Mouse (Mus musculus): Measurements from ENCODE around the gene Casq1. TPM values are rescaled to one million over a fixed set of nuclear protein-coding genes. Genes with fewer than 3 reads are reported as not detected.

Casq1 gene
- polyA plus RNA-seq, 1 experiment from 2014 or later: 1.4 TPM

GRCm38 (mm10) chr1:172240945-172241708, 21.5 kb upstream of the Casq1 start:
- WGBS: 38% methylated on average over 6 of the region's 6 CpGs
- no peak overlapping the region for H3K9ac ChIP-seq (ENCODE audit: low read length)
- H3K4me3 ChIP-seq (ENCODE audit: low read depth, low read length): no peak overlapping the region
- DNase-seq (ENCODE audit: low spot score, missing footprints) (peak; percentile 82), ATAC-seq (ENCODE audit: low FRiP score) (no peak)
- peaks cover 5% of the 10 kb centered on the region for H3K27me3 ChIP-seq (ENCODE audit: control insufficient read depth, insufficient read depth, low read length)
- H3K4me1 ChIP-seq (ENCODE audit: control insufficient read depth, insufficient read depth, low read length): peaks cover 13% of the 10 kb centered on the region
- no peaks in the 10 kb centered on the region for H3K36me3 ChIP-seq (ENCODE audit: control insufficient read depth, insufficient read depth, low read length)
- no peak overlapping the region for H3K4me2 ChIP-seq
- no peak overlapping the region for H3K27ac ChIP-seq (ENCODE audit: low read depth, low read length)
- no peaks in the 10 kb centered on the region for H3K9me3 ChIP-seq (ENCODE audit: control insufficient read depth, low read length)

DNA sequence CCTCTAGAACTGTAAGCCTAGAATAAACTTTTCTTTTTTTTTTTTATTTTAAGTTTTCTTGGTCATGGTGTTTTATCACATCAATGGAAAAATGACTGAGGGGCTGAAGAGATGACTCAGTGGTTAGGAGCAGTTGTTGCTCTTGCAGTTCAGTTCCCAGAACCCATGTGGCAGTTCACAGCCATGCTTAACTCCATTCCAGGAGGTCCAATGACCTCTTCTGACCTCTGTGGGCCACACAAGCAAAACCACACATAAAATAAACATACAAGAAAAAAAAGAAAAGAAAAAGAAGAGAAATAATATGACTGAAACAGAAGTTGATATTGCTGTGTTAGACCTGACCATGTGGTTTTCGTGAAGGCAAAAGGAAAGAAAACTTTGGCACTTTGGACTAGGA, 9.5 kb upstream of the Casq1 start:
- WGBS: 94% methylated on average over 1 of the region's 1 CpGs
- no peaks in the 10 kb centered on the region for H3K4me1 ChIP-seq (ENCODE audit: control insufficient read depth, insufficient read depth, low read length)
- DNase-seq (ENCODE audit: low spot score, missing footprints) (no peak), ATAC-seq (ENCODE audit: low FRiP score) (no peak)
- H3K36me3 ChIP-seq (ENCODE audit: control insufficient read depth, insufficient read depth, low read length): no peaks in the 10 kb centered on the region
- H3K9ac ChIP-seq (ENCODE audit: low read length): no peak overlapping the region
- no peak overlapping the region for H3K4me2 ChIP-seq
- no peak overlapping the region for H3K4me3 ChIP-seq (ENCODE audit: low read depth, low read length)
- H3K27ac ChIP-seq (ENCODE audit: low read depth, low read length): no peak overlapping the region
- no peaks in the 10 kb centered on the region for H3K9me3 ChIP-seq (ENCODE audit: control insufficient read depth, low read length)
- no peaks in the 10 kb centered on the region for H3K27me3 ChIP-seq (ENCODE audit: control insufficient read depth, insufficient read depth, low read length)

GRCm38 (mm10) chr1:172228209-172228608, 8.5 kb upstream of the Casq1 start:
- Histone ChIP-seq H3K36me3 (ENCODE audit: control insufficient read depth, insufficient read depth, low read length) (no peaks in the 10 kb centered on the region), H3K4me1 (ENCODE audit: control insufficient read depth, insufficient read depth, low read length) (no peaks in the 10 kb centered on the region), H3K9ac (ENCODE audit: low read length) (no peak overlapping the region), H3K27me3 (ENCODE audit: control insufficient read depth, insufficient read depth, low read length) (no peaks in the 10 kb centered on the region), H3K9me3 (ENCODE audit: control insufficient read depth, low read length) (no peaks in the 10 kb centered on the region), H3K4me2 (no peak overlapping the region), H3K4me3 (ENCODE audit: low read depth, low read length) (no peak overlapping the region), H3K27ac (ENCODE audit: low read depth, low read length) (no peak overlapping the region)
- no peak for ATAC-seq (ENCODE audit: low FRiP score)
- 92% methylated on average over 2 of the region's 2 CpGs for WGBS
- DNase-seq (ENCODE audit: low spot score, missing footprints): peak; percentile 33

GRCm38 (mm10) chr1:172221297-172222063, 1.8 kb upstream of the Casq1 start:
- H3K9ac ChIP-seq (ENCODE audit: low read length): 0 out of 2 replicates have a peak overlapping the region, but pooled peaks have one; percentile 4
- no peaks in the 10 kb centered on the region for H3K9me3 ChIP-seq (ENCODE audit: control insufficient read depth, low read length)
- H3K36me3 ChIP-seq (ENCODE audit: control insufficient read depth, insufficient read depth, low read length): no peaks in the 10 kb centered on the region
- H3K4me1 ChIP-seq (ENCODE audit: control insufficient read depth, insufficient read depth, low read length): peaks cover 8% of the 10 kb centered on the region
- 48% methylated on average over 11 of the region's 11 CpGs for WGBS
- no peaks in the 10 kb centered on the region for H3K27me3 ChIP-seq (ENCODE audit: control insufficient read depth, insufficient read depth, low read length)
- H3K27ac ChIP-seq (ENCODE audit: low read depth, low read length): no peak overlapping the region
- DNase-seq (ENCODE audit: low spot score, missing footprints): peak; percentile 87
- H3K4me2 ChIP-seq: no peak overlapping the region
- H3K4me3 ChIP-seq (ENCODE audit: low read depth, low read length): no peak overlapping the region
- ATAC-seq (ENCODE audit: low FRiP score): no peak

DNA sequence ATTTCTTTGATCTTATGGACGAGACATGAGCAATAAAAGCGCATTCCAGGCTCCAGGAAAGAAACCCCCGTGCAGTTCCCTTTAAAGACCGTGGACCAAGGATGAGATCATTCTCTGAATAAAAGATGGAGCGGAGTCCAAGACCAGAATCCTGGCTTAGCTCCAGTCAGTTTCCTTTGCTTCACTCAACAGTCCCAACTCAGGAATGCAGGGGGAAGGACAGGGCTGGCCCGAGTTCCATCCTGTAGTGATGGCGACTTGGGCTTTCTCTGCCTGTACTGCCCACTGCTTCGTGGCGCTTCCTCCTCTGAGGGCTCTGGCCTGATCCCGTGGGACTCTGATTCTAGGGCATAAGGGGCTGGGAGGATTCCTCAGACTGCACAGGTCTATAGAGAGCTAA, 746 bp upstream of the Casq1 start:
- Histone ChIP-seq H3K27ac (ENCODE audit: low read depth, low read length) (no peak overlapping the region), H3K9ac (ENCODE audit: low read length) (no peak overlapping the region), H3K4me2 (no peak overlapping the region), H3K36me3 (ENCODE audit: control insufficient read depth, insufficient read depth, low read length) (no peaks in the 10 kb centered on the region), H3K4me3 (ENCODE audit: low read depth, low read length) (no peak overlapping the region), H3K4me1 (ENCODE audit: control insufficient read depth, insufficient read depth, low read length) (peaks cover 8% of the 10 kb centered on the region), H3K9me3 (ENCODE audit: control insufficient read depth, low read length) (no peaks in the 10 kb centered on the region), H3K27me3 (ENCODE audit: control insufficient read depth, insufficient read depth, low read length) (no peaks in the 10 kb centered on the region)
- DNase-seq (ENCODE audit: low spot score, missing footprints) (no peak), ATAC-seq (ENCODE audit: low FRiP score) (no peak)
- 60% methylated on average over 10 of the region's 10 CpGs for WGBS

GRCm38 (mm10) chr1:172218164-172218910, 1.3 kb downstream of the Casq1 start:
- Histone ChIP-seq H3K36me3 (ENCODE audit: control insufficient read depth, insufficient read depth, low read length) (no peaks in the 10 kb centered on the region), H3K27me3 (ENCODE audit: control insufficient read depth, insufficient read depth, low read length) (no peaks in the 10 kb centered on the region), H3K4me2 (no peak overlapping the region), H3K4me3 (ENCODE audit: low read depth, low read length) (no peak overlapping the region), H3K9ac (ENCODE audit: low read length) (no peak overlapping the region), H3K4me1 (ENCODE audit: control insufficient read depth, insufficient read depth, low read length) (peaks cover 14% of the 10 kb centered on the region), H3K27ac (ENCODE audit: low read depth, low read length) (no peak overlapping the region), H3K9me3 (ENCODE audit: control insufficient read depth, low read length) (no peaks in the 10 kb centered on the region)
- WGBS: 49% methylated on average over 15 of the region's 15 CpGs
- DNase-seq (ENCODE audit: low spot score, missing footprints) (peak; percentile 82), ATAC-seq (ENCODE audit: low FRiP score) (no peak)

- H3K4me2 ChIP-seq: peak overlapping the region; percentile 38
- no peak overlapping the region; the same call in 1 of the 2 replicates for H3K27ac ChIP-seq (ENCODE audit: low read depth, low read length)
- 0% methylated on average over 5 of the region's 5 CpGs for WGBS
- peaks cover 22% of the 10 kb centered on the region for H3K4me1 ChIP-seq (ENCODE audit: control insufficient read depth, insufficient read depth, low read length)
- H3K36me3 ChIP-seq (ENCODE audit: control insufficient read depth, insufficient read depth, low read length): no peaks in the 10 kb centered on the region
- no peak overlapping the region for H3K4me3 ChIP-seq (ENCODE audit: low read depth, low read length)
- peak; percentile 99 for DNase-seq (ENCODE audit: low spot score, missing footprints)
- no peaks in the 10 kb centered on the region for H3K27me3 ChIP-seq (ENCODE audit: control insufficient read depth, insufficient read depth, low read length)
- peak overlapping the region; percentile 38; the same call in 1 of the 2 replicates for H3K9ac ChIP-seq (ENCODE audit: low read length)
- H3K9me3 ChIP-seq (ENCODE audit: control insufficient read depth, low read length): no peaks in the 10 kb centered on the region
- ATAC-seq (ENCODE audit: low FRiP score): peak; percentile 79
Measured at GRCm38 (mm10) chr1:172217148-172217547, 2.5 kb downstream of the Casq1 start.

DNA sequence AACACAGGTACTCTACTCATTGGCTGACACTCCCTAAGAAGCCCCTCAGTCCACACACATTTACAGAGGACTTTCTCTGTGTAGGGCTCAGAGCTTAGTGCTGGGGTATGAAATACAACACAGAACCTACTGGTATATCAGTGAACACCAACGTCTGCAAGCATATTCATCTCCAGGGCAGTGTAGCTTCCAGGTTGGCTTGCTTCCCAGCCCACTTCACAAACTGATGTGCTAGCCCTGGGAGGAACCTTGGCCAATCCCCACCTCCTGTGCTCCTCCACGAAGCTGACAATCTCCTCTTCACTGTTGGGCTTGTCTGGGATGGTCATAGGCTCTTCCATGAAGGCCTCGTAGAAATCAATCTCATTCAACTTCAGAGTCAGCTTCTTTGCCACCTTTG, 4.9 kb downstream of the Casq1 start:
- Histone ChIP-seq H3K27me3 (ENCODE audit: control insufficient read depth, insufficient read depth, low read length) (no peaks in the 10 kb centered on the region), H3K4me1 (ENCODE audit: control insufficient read depth, insufficient read depth, low read length) (peaks cover 22% of the 10 kb centered on the region), H3K9ac (ENCODE audit: low read length) (no peak overlapping the region), H3K36me3 (ENCODE audit: control insufficient read depth, insufficient read depth, low read length) (no peaks in the 10 kb centered on the region), H3K9me3 (ENCODE audit: control insufficient read depth, low read length) (no peaks in the 10 kb centered on the region), H3K27ac (ENCODE audit: low read depth, low read length) (no peak overlapping the region), H3K4me2 (no peak overlapping the region), H3K4me3 (ENCODE audit: low read depth, low read length) (no peak overlapping the region)
- no peak for ATAC-seq (ENCODE audit: low FRiP score)
- peak; percentile 69 for DNase-seq (ENCODE audit: low spot score, missing footprints)
- 73% methylated on average over 3 of the region's 3 CpGs for WGBS
